Mouse (Mus musculus): ENCODE data around the gene Camsap2. TPM values are rescaled to one million over a fixed set of nuclear protein-coding genes. Genes with fewer than 3 reads are reported as not detected.

The Camsap2 gene
- polyA plus RNA-seq, 1 experiment = 2.4 TPM

DNA sequence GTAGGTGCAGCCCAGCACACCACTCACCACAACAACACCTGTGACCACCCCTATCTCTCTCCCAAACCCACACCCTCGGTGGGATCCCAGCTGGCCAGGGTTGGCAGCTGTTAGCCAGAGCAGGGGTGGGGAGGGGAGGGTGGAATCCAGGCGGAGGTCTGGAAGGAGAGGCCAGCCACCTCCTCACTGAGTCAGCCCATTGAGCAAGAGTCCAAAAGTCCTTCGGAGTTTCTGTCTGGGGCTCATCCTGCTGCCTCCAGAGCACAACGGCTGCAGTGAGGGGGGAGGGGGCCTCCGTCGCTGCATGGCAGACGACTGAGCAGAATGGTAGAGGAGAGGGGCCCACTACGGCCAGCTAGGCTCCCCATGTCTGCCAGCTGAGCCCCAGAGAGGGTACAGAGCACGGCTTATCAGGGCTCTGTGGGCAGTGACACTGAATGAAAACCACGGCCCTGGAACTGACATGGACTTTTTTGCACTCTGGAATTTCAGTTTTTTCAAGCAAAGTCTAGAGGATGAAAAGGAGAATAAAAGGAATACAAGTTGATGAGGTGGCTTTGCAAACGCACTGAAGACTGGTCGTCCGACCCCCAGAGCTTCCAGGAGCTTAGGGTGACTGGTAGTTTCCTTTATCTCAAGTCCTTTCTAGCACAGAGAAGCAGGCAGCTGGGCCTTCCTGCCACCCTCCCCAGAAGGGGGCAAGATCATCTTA, 117.4 kb downstream of the Camsap2 start:
- peak overlapping the region; percentile 94 for H3K27ac ChIP-seq (ENCODE audit: insufficient read depth, low read depth, low read length)
- 12% methylated on average over 13 of the region's 13 CpGs for WGBS
- H3K4me3 ChIP-seq (ENCODE audit: low read depth, low read length) = peak overlapping the region; percentile 80
- H3K4me1 ChIP-seq (ENCODE audit: control insufficient read depth, insufficient read depth, insufficient read length, low read length) = peaks cover 32% of the 10 kb centered on the region
- peaks cover 33% of the 10 kb centered on the region for H3K36me3 ChIP-seq (ENCODE audit: control insufficient read depth, insufficient read depth, low read length)
- no peaks in the 10 kb centered on the region; the same call in 1 of the 2 replicates for H3K27me3 ChIP-seq (ENCODE audit: control insufficient read depth, insufficient read depth, low read length)
- TF ChIP-seq CTCF (IDR thresholded peaks at IDR 0.05; ENCODE audit: extremely low read depth, insufficient read length, insufficient replicate concordance, low read depth, low read length) (no peak), POLR2A (IDR thresholded peaks at IDR 0.05; ENCODE audit: low read depth, low read length) (no peak)

DNA sequence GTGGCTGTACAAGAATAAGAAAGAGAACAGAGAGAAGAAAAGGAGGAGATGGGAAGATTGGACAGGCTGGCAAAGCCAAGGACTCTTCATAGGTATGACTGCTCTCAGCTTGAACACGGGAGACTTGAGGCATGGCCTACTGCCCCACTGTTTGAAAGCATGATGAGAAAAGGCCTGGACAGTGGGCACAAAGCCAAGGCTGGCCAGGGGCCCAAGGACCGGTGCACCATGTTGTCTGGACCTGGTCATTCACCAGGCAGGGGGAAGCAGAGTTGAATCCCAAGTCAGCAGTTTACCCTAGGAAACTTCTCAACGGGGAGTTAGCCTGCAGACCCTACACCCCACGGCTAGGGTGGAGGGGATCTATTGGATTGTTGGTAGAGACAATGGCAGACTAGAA, 118.0 kb downstream of the Camsap2 start:
- 18% methylated on average over 4 of the region's 4 CpGs for WGBS
- H3K27me3 ChIP-seq (ENCODE audit: control insufficient read depth, insufficient read depth, low read length) = no peaks in the 10 kb centered on the region
- H3K27ac ChIP-seq (ENCODE audit: insufficient read depth, low read depth, low read length) = peak overlapping the region; percentile 77
- H3K36me3 ChIP-seq (ENCODE audit: control insufficient read depth, insufficient read depth, low read length) = peaks cover 33% of the 10 kb centered on the region
- H3K4me1 ChIP-seq (ENCODE audit: control insufficient read depth, insufficient read depth, insufficient read length, low read length) = peaks cover 35% of the 10 kb centered on the region
- H3K4me3 ChIP-seq (ENCODE audit: low read depth, low read length) = peak overlapping the region; percentile 80
- TF ChIP-seq POLR2A (IDR thresholded peaks at IDR 0.05; ENCODE audit: low read depth, low read length) (no peak), CTCF (IDR thresholded peaks at IDR 0.05; ENCODE audit: extremely low read depth, insufficient read length, insufficient replicate concordance, low read depth, low read length) (no peak)

DNA sequence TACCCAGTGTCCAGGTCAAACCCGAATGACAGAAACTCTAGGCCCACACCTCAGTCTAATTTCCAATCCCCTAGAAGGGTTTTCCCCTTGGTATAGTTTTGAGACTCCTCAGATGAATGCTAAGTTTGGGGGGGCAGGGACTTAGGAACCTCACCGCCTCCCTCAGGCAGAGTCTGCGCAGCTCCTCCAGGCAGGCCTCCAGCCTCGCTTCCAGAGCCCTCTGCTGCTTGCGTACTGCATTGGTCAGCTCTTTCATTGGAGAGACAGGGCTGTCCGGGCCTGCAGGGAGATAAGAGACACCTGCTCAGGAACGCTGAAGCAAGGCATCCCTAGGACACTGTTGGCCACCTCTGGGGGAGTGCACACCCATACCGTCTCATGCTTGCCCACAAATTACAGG, 119.3 kb downstream of the Camsap2 start:
- Histone ChIP-seq H3K27me3 (ENCODE audit: control insufficient read depth, insufficient read depth, low read length) (no peaks in the 10 kb centered on the region), H3K36me3 (ENCODE audit: control insufficient read depth, insufficient read depth, low read length) (peaks cover 37% of the 10 kb centered on the region), H3K27ac (ENCODE audit: insufficient read depth, low read depth, low read length) (no peak overlapping the region), H3K4me1 (ENCODE audit: control insufficient read depth, insufficient read depth, insufficient read length, low read length) (peaks cover 45% of the 10 kb centered on the region), H3K4me3 (ENCODE audit: low read depth, low read length) (no peak overlapping the region)
- 76% methylated on average over 8 of the region's 8 CpGs for WGBS
- TF ChIP-seq CTCF (IDR thresholded peaks at IDR 0.05; ENCODE audit: extremely low read depth, insufficient read length, insufficient replicate concordance, low read depth, low read length) (no peak), POLR2A (IDR thresholded peaks at IDR 0.05; ENCODE audit: low read depth, low read length) (no peak)

DNA sequence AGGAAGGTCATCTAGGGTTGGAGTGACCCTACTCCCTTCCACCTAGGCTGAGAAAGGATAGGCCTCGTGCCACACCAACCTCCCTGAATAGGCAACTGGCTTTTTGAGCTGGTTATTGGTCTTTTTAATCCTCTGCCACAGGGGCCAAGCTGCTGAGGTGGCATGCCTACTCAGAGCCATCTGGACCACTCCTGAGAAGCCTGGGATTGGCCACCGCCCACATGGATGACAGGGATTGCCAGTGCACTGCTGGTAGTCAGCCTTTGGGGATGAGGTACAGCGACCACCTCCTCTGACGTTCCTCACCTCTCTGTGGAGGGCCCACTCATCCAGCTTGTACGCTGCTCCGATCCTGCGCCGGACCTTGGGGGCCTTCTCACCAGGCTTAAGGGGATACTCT, 120.1 kb downstream of the Camsap2 start:
- Histone ChIP-seq H3K36me3 (ENCODE audit: control insufficient read depth, insufficient read depth, low read length) (peaks cover 40% of the 10 kb centered on the region), H3K4me3 (ENCODE audit: low read depth, low read length) (no peak overlapping the region), H3K27ac (ENCODE audit: insufficient read depth, low read depth, low read length) (no peak overlapping the region), H3K4me1 (ENCODE audit: control insufficient read depth, insufficient read depth, insufficient read length, low read length) (peaks cover 44% of the 10 kb centered on the region), H3K27me3 (ENCODE audit: control insufficient read depth, insufficient read depth, low read length) (no peaks in the 10 kb centered on the region)
- WGBS = 99% methylated on average over 8 of the region's 8 CpGs
- TF ChIP-seq CTCF (IDR thresholded peaks at IDR 0.05; ENCODE audit: extremely low read depth, insufficient read length, insufficient replicate concordance, low read depth, low read length) = no peak
- no peak for TF ChIP-seq POLR2A (IDR thresholded peaks at IDR 0.05; ENCODE audit: low read depth, low read length)

DNA sequence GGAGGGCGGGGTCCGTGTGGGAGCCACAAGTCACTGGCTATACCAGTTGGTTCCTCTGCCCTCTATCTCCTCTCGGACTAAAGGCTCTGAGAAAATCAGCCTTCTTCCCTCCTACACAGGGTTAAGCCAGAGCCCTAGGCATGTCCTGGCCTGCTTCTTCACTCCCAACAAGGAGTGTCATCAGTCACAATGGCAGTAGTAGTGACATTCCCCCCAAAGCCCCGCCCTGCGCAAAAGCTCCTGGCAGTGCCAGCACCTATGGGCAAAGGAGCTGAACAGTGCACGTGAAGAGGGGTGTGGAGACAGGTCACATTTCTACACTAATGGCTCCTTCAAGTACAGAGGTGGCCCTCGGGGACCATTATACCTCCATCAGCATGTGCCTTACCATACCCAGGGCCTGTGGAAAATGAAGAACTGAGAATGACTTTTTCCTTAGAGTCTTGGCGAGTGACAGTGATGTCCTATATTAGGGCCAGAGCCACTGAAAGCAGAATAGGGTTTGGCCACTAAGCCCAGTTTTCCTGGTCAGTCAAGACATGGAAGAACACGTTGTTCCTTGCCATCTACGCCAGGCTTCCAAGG, 122.1 kb downstream of the Camsap2 start:
- Histone ChIP-seq H3K36me3 (ENCODE audit: control insufficient read depth, insufficient read depth, low read length) (peaks cover 51% of the 10 kb centered on the region), H3K27ac (ENCODE audit: insufficient read depth, low read depth, low read length) (peak overlapping the region; percentile 68), H3K4me3 (ENCODE audit: low read depth, low read length) (no peak overlapping the region), H3K4me1 (ENCODE audit: control insufficient read depth, insufficient read depth, insufficient read length, low read length) (peaks cover 53% of the 10 kb centered on the region), H3K27me3 (ENCODE audit: control insufficient read depth, insufficient read depth, low read length) (no peaks in the 10 kb centered on the region)
- TF ChIP-seq CTCF (IDR thresholded peaks at IDR 0.05; ENCODE audit: extremely low read depth, insufficient read length, insufficient replicate concordance, low read depth, low read length) (no peak), POLR2A (IDR thresholded peaks at IDR 0.05; ENCODE audit: low read depth, low read length) (no peak)
- WGBS = 45% methylated on average over 10 of the region's 10 CpGs

DNA sequence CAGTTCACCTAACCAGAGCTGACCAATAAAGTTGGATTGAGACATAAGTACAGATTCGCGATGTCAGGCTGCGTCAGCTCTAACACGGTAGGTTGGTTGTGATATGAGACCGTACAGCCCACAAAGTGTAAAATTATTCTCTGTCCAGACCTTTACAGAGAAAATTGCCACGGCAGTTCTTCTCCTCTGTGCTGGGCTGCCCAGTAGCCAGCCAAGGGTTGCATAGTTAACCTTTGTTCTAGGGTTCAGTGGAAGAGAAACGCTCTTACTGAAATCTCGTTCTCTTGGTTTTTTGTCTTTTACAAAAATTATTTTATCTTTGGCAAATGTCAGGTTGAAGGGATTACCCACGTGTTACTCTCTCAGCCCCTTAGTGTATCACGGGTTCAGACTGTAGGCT, 123.5 kb downstream of the Camsap2 start:
- Histone ChIP-seq H3K36me3 (ENCODE audit: control insufficient read depth, insufficient read depth, low read length) (peaks cover 63% of the 10 kb centered on the region), H3K4me3 (ENCODE audit: low read depth, low read length) (no peak overlapping the region), H3K4me1 (ENCODE audit: control insufficient read depth, insufficient read depth, insufficient read length, low read length) (peaks cover 47% of the 10 kb centered on the region), H3K27ac (ENCODE audit: insufficient read depth, low read depth, low read length) (peak overlapping the region; percentile 40), H3K27me3 (ENCODE audit: control insufficient read depth, insufficient read depth, low read length) (no peaks in the 10 kb centered on the region)
- 61% methylated on average over 10 of the region's 10 CpGs for WGBS
- no peak for TF ChIP-seq POLR2A (IDR thresholded peaks at IDR 0.05; ENCODE audit: low read depth, low read length)
- no peak for TF ChIP-seq CTCF (IDR thresholded peaks at IDR 0.05; ENCODE audit: extremely low read depth, insufficient read length, insufficient replicate concordance, low read depth, low read length)

DNA sequence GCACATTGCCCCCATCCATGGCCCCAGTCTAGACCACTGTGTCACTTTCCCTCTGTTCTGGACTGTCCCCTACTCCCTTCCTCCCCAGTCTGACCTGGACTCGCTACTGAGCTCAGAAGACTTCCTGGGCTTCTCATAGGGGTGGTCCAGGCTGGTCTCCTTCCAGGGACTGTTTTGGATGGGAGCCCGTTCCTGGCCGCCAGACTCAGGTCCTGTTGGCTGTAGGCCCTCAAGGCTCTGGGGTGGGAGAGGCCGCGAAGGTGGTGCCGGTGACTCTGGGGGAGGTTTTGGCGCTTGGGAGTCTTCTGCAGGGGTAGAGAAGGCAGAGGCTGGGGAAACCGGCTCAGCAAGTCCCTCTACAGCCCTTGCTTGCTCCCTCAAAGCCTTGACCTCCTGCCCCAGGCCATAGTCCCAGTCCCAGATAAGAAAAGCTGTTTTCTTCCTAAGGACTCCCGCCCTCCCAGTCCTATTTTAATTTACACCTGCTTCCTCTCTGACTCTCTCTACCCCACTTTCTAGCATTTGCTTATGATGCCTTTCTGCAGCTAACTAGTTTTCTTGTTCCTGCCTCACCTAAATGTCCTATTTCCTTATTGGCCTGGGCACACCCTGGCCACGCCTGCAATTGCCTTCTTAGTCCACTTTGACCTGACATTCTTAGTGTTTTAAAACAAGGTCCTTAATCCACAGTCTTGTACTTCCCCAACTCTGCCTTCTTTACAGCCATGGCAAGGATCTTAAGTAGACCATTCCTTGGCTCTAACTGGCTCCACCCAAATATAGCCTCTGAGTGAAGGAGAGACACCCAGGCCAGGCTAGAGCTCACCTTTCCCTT, 125.7 kb downstream of the Camsap2 start:
- H3K27me3 ChIP-seq (ENCODE audit: control insufficient read depth, insufficient read depth, low read length) = no peaks in the 10 kb centered on the region
- TF ChIP-seq CTCF (IDR thresholded peaks at IDR 0.05; ENCODE audit: extremely low read depth, insufficient read length, insufficient replicate concordance, low read depth, low read length) = 0 out of 2 replicates have a peak, but pooled peaks have one; percentile 3
- TF ChIP-seq POLR2A (IDR thresholded peaks at IDR 0.05; ENCODE audit: low read depth, low read length) = no peak
- peaks cover 62% of the 10 kb centered on the region for H3K36me3 ChIP-seq (ENCODE audit: control insufficient read depth, insufficient read depth, low read length)
- H3K27ac ChIP-seq (ENCODE audit: insufficient read depth, low read depth, low read length) = peak overlapping the region; percentile 96
- 18% methylated on average over 10 of the region's 10 CpGs for WGBS
- peaks cover 41% of the 10 kb centered on the region for H3K4me1 ChIP-seq (ENCODE audit: control insufficient read depth, insufficient read depth, insufficient read length, low read length)
- H3K4me3 ChIP-seq (ENCODE audit: low read depth, low read length) = peak overlapping the region; percentile 52

Other genes starting within 250 kb of the Camsap2 start
- 12.4 and 28.6 TPM in 2 replicates for gene Kif21b, start 214.7 kb downstream of the Camsap2 start, polyA plus RNA-seq (2012; rRNA removed)
- gene Mroh3, start 133.3 kb downstream of the Camsap2 start, polyA plus RNA-seq (2012; rRNA removed) = 1.1 and 2.2 TPM in 2 replicates
- 35.2 and 55.9 TPM in 2 replicates for gene Inava, start 111.8 kb downstream of the Camsap2 start, polyA plus RNA-seq (2012; rRNA removed)
- 0.36 and 0.55 TPM in 2 replicates for gene Gpr25, start 85.2 kb downstream of the Camsap2 start, polyA plus RNA-seq (2012; rRNA removed)
- 0.28 and 0.49 TPM in 2 replicates for gene Ddx59, start 69.2 kb upstream of the Camsap2 start, polyA plus RNA-seq (2012; rRNA removed)
- 0.11 and 0.34 TPM in 2 replicates for gene Kif14, start 120.2 kb upstream of the Camsap2 start, polyA plus RNA-seq (2012; rRNA removed)

Measured in small intestine, adult 2 months (tissue).